Mouse (Mus musculus): ENCODE measurements around the gene Calr4. TPM values are rescaled to one million over a fixed set of nuclear protein-coding genes. Genes with fewer than 3 reads are reported as not detected.

Gene Calr4
- polyA plus RNA-seq, 1 experiment from 2014 or later: 0.66 TPM

DNA sequence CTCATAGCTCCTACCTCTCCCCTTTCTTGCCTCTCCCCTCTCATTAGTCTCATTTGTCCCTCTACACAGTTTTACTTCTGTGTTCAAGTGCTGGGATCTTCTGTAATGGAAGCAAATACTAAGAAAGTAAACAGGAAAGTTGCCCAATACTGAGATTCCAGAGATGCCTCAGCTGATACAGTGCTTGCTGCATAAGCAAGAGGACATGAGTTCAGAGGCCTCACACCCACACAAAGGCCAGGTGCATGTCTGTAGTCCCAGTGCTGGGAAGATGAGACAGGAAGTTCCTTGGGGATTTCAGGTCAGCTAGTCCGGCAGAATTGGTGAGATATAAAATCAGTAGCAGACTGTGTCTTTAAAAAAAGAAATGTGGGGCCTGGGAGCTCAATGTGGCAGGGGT lies 29.9 kb upstream of the Calr4 start:
- H3K9ac ChIP-seq (ENCODE audit: low read length): no peak overlapping the region
- H3K4me3 ChIP-seq (ENCODE audit: low read depth, low read length): no peak overlapping the region
- H3K36me3 ChIP-seq (ENCODE audit: control insufficient read depth, insufficient read depth, low read length): no peaks in the 10 kb centered on the region; the same call in 1 of the 2 replicates
- 74% methylated on average over 1 of the region's 1 CpGs for WGBS
- ATAC-seq (no peak), DNase-seq (ENCODE audit: low spot score) (no peak)
- no peak overlapping the region for H3K27ac ChIP-seq (ENCODE audit: low read depth, low read length)
- no peaks in the 10 kb centered on the region for H3K27me3 ChIP-seq (replicated peaks; ENCODE audit: control insufficient read depth, insufficient read depth, low read length)
- peaks cover 7% of the 10 kb centered on the region; the same call in 1 of the 2 replicates for H3K4me1 ChIP-seq (ENCODE audit: control insufficient read depth, insufficient read depth, low read length)
- no peaks in the 10 kb centered on the region for H3K9me3 ChIP-seq (replicated peaks; ENCODE audit: control insufficient read depth, low read length)
- no peak overlapping the region for H3K4me2 ChIP-seq (ENCODE audit: low read length)

DNA sequence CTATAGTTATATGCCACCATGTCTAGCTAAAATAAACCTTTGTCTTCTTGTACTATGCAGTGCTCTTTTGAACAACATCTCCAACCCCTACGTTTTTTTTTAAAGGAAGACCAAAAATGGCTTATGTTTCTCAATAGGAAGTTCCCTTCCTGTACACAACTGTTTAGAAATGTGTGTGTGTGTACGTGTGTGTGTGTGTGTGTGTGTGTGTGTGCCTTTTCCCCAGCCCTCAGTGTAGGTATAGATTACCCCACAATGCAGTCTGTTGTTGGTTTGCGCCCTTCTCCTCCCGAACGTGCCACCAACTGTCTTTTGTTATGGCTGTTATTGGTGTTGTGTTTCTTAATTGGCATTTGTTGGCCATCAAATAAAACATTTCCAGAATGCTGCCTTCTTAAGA lies 26.8 kb upstream of the Calr4 start:
- no peak for ATAC-seq
- H3K4me3 ChIP-seq (ENCODE audit: low read depth, low read length): no peak overlapping the region
- no peaks in the 10 kb centered on the region for H3K27me3 ChIP-seq (replicated peaks; ENCODE audit: control insufficient read depth, insufficient read depth, low read length)
- no peak overlapping the region for H3K4me2 ChIP-seq (ENCODE audit: low read length)
- H3K36me3 ChIP-seq (ENCODE audit: control insufficient read depth, insufficient read depth, low read length): no peaks in the 10 kb centered on the region
- H3K9me3 ChIP-seq (replicated peaks; ENCODE audit: control insufficient read depth, low read length): no peaks in the 10 kb centered on the region
- no peak overlapping the region for H3K9ac ChIP-seq (ENCODE audit: low read length)
- DNase-seq (ENCODE audit: low spot score): no peak
- no peaks in the 10 kb centered on the region for H3K4me1 ChIP-seq (ENCODE audit: control insufficient read depth, insufficient read depth, low read length)
- no peak overlapping the region for H3K27ac ChIP-seq (ENCODE audit: low read depth, low read length)
- WGBS: 67% methylated on average over 5 of the region's 5 CpGs

DNA sequence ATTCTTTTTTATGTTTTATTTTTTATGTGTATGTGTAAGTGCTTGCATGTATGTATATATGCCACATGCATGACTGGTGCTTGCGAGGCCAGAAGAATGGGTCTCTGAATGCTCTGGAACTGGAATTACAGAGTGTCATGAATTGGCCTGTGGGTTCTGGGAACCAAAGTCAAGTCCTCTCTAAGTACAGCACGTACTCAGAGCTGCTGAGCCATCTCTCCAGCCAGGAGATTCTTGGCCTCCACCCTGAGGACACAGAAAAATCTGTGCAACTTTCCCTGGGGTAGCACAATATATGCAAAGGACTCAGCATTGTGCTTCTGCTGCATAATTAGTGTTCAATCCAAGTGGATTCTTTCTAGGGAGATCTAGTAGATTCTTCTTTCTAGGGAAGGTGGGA lies 24.0 kb upstream of the Calr4 start:
- no peak overlapping the region for H3K4me2 ChIP-seq (ENCODE audit: low read length)
- no peaks in the 10 kb centered on the region for H3K4me1 ChIP-seq (ENCODE audit: control insufficient read depth, insufficient read depth, low read length)
- no peaks in the 10 kb centered on the region for H3K36me3 ChIP-seq (ENCODE audit: control insufficient read depth, insufficient read depth, low read length)
- no peak for DNase-seq (ENCODE audit: low spot score)
- no peaks in the 10 kb centered on the region for H3K27me3 ChIP-seq (replicated peaks; ENCODE audit: control insufficient read depth, insufficient read depth, low read length)
- ATAC-seq: no peak
- H3K9ac ChIP-seq (ENCODE audit: low read length): no peak overlapping the region
- no peak overlapping the region for H3K4me3 ChIP-seq (ENCODE audit: low read depth, low read length)
- H3K9me3 ChIP-seq (replicated peaks; ENCODE audit: control insufficient read depth, low read length): no peaks in the 10 kb centered on the region
- WGBS: 78% methylated on average over 2 of the region's 2 CpGs
- no peak overlapping the region for H3K27ac ChIP-seq (ENCODE audit: low read depth, low read length)

GRCm38 (mm10) chr4:109210881-109211280 lies 23.4 kb upstream of the Calr4 start:
- 69% methylated on average over 4 of the region's 4 CpGs for WGBS
- no peak for DNase-seq (ENCODE audit: low spot score)
- ATAC-seq: no peak
- Histone ChIP-seq H3K27ac (ENCODE audit: low read depth, low read length) (no peak overlapping the region), H3K9ac (ENCODE audit: low read length) (no peak overlapping the region), H3K4me3 (ENCODE audit: low read depth, low read length) (no peak overlapping the region), H3K27me3 (replicated peaks; ENCODE audit: control insufficient read depth, insufficient read depth, low read length) (no peaks in the 10 kb centered on the region), H3K4me1 (ENCODE audit: control insufficient read depth, insufficient read depth, low read length) (no peaks in the 10 kb centered on the region), H3K4me2 (ENCODE audit: low read length) (no peak overlapping the region), H3K36me3 (ENCODE audit: control insufficient read depth, insufficient read depth, low read length) (no peaks in the 10 kb centered on the region), H3K9me3 (replicated peaks; ENCODE audit: control insufficient read depth, low read length) (no peaks in the 10 kb centered on the region)

DNA sequence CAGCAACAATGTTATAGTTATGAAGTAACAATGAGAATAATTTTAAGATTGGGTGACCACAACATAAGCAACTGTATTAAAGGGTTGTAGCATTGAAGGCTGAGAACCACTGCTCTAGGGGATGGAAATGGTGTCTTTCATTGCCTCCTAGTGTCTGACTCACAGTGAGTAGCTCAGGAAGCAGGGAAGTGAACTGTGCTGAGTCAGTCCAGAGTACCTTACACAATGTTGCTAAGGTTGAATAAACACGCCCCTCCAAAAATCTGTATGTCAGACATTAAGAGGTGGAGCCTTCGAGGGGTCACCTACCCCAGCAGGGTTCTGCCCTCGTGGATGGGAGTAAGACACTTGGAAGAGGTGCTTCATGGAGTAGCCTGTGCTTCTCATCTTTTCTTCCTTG lies 20.3 kb upstream of the Calr4 start:
- WGBS: 81% methylated on average over 3 of the region's 3 CpGs

GRCm38 (mm10) chr4:109218008-109218407 lies 16.3 kb upstream of the Calr4 start:
- Histone ChIP-seq H3K36me3 (ENCODE audit: control insufficient read depth, insufficient read depth, low read length) (no peaks in the 10 kb centered on the region), H3K9me3 (replicated peaks; ENCODE audit: control insufficient read depth, low read length) (no peaks in the 10 kb centered on the region), H3K4me1 (ENCODE audit: control insufficient read depth, insufficient read depth, low read length) (no peaks in the 10 kb centered on the region), H3K4me3 (ENCODE audit: low read depth, low read length) (no peak overlapping the region), H3K9ac (ENCODE audit: low read length) (no peak overlapping the region), H3K27ac (ENCODE audit: low read depth, low read length) (no peak overlapping the region), H3K27me3 (replicated peaks; ENCODE audit: control insufficient read depth, insufficient read depth, low read length) (no peaks in the 10 kb centered on the region), H3K4me2 (ENCODE audit: low read length) (no peak overlapping the region)
- no peak for DNase-seq (ENCODE audit: low spot score)
- WGBS: 83% methylated on average over 7 of the region's 7 CpGs
- no peak for ATAC-seq

More for the DNA sequence above, 20.3 kb upstream of the Calr4 start:
- no peak overlapping the region for H3K27ac ChIP-seq (ENCODE audit: low read depth, low read length)
- H3K9me3 ChIP-seq (replicated peaks; ENCODE audit: control insufficient read depth, low read length): no peaks in the 10 kb centered on the region
- H3K4me1 ChIP-seq (ENCODE audit: control insufficient read depth, insufficient read depth, low read length): no peaks in the 10 kb centered on the region
- H3K4me3 ChIP-seq (ENCODE audit: low read depth, low read length): no peak overlapping the region
- H3K27me3 ChIP-seq (replicated peaks; ENCODE audit: control insufficient read depth, insufficient read depth, low read length): no peaks in the 10 kb centered on the region
- no peak overlapping the region for H3K9ac ChIP-seq (ENCODE audit: low read length)
- ATAC-seq (no peak), DNase-seq (ENCODE audit: low spot score) (no peak)
- H3K36me3 ChIP-seq (ENCODE audit: control insufficient read depth, insufficient read depth, low read length): no peaks in the 10 kb centered on the region
- H3K4me2 ChIP-seq (ENCODE audit: low read length): no peak overlapping the region

DNA sequence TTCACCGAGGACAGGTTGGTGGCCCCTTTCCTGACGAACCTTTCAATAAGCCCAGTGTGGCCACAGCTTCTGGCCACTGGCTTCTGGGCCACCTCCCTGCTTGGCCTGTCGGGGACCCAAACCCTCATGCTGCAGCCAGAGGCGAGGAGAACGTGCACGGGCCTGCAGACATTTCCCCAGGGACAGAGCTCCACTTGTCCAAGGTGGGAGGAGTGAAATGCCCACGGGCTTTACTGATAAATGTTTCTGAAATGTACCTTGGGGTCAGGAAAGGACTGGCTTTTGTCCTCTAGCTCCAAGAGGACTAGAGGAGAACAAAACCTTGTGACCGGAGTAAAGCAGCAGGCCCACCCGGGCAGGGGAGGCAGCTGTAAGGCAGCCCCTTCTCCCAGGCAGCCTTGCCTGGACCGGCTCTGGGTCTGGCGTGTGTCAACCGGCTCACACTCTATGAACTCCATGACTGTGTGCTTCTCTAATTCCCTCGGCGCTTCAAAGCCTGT lies 13.8 kb upstream of the Calr4 start:
- Histone ChIP-seq H3K36me3 (ENCODE audit: control insufficient read depth, insufficient read depth, low read length) (no peaks in the 10 kb centered on the region), H3K9ac (ENCODE audit: low read length) (no peak overlapping the region), H3K4me2 (ENCODE audit: low read length) (no peak overlapping the region), H3K4me1 (ENCODE audit: control insufficient read depth, insufficient read depth, low read length) (peaks cover 11% of the 10 kb centered on the region; the same call in 1 of the 2 replicates), H3K27me3 (replicated peaks; ENCODE audit: control insufficient read depth, insufficient read depth, low read length) (no peaks in the 10 kb centered on the region), H3K27ac (ENCODE audit: low read depth, low read length) (no peak overlapping the region), H3K9me3 (replicated peaks; ENCODE audit: control insufficient read depth, low read length) (no peaks in the 10 kb centered on the region), H3K4me3 (ENCODE audit: low read depth, low read length) (no peak overlapping the region)
- WGBS: 80% methylated on average over 14 of the region's 14 CpGs
- ATAC-seq: no peak
- DNase-seq (ENCODE audit: low spot score): no peak

- Histone ChIP-seq H3K9me3 (replicated peaks; ENCODE audit: control insufficient read depth, low read length) (no peaks in the 10 kb centered on the region), H3K27me3 (replicated peaks; ENCODE audit: control insufficient read depth, insufficient read depth, low read length) (no peaks in the 10 kb centered on the region), H3K36me3 (ENCODE audit: control insufficient read depth, insufficient read depth, low read length) (no peaks in the 10 kb centered on the region), H3K4me2 (ENCODE audit: low read length) (no peak overlapping the region), H3K4me3 (ENCODE audit: low read depth, low read length) (no peak overlapping the region), H3K27ac (ENCODE audit: low read depth, low read length) (no peak overlapping the region), H3K4me1 (ENCODE audit: control insufficient read depth, insufficient read depth, low read length) (peaks cover 13% of the 10 kb centered on the region), H3K9ac (ENCODE audit: low read length) (no peak overlapping the region)
- 88% methylated on average over 3 of the region's 3 CpGs for WGBS
- DNase-seq (ENCODE audit: low spot score): no peak
- ATAC-seq: no peak
Measured at GRCm38 (mm10) chr4:109222001-109222400, 12.3 kb upstream of the Calr4 start.

DNA sequence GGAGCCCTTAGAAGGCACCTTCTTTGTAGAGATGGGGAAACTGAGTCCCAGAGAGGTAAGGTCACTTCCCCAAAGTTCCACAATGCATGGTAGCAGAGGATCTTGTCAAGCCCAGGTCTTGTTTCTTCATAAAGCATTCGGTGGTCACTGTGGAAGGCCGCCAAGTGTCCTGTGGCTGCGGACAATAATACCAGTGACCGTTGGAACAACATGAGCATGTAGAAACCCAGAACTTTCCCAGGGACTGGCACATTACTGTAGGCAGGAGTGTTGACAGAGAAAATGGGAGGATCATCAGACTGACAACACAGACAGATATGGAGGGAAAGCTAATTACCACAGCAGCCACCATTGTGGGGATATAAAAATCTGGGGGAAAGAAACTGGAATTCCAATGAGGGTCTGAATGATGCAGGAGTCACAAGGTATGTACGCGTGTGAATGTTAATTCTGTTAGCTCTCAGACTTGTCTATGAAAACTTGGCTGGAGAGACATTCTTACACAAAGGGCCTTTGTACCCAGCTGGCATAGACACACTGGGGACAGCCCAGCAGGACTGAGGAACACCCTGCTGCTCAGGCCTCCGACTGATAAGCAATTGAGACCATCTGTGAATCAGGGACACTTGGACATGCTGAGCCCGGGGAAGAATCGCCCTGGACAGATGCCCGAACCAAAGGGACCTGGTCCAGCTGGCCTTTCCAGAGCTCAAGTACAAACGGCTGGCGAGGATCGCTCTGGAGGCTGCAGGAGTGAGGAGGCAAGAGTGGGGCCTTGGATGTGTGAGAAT lies 9.3 kb upstream of the Calr4 start:
- H3K27ac ChIP-seq (ENCODE audit: low read depth, low read length): peak overlapping the region; percentile 82
- ATAC-seq: peak; percentile 95
- H3K4me3 ChIP-seq (ENCODE audit: low read depth, low read length): no peak overlapping the region
- DNase-seq (ENCODE audit: low spot score): peak; percentile 92
- H3K4me1 ChIP-seq (ENCODE audit: control insufficient read depth, insufficient read depth, low read length): peaks cover 13% of the 10 kb centered on the region
- 21% methylated on average over 13 of the region's 13 CpGs for WGBS
- no peaks in the 10 kb centered on the region for H3K9me3 ChIP-seq (replicated peaks; ENCODE audit: control insufficient read depth, low read length)
- H3K27me3 ChIP-seq (replicated peaks; ENCODE audit: control insufficient read depth, insufficient read depth, low read length): no peaks in the 10 kb centered on the region
- no peak overlapping the region for H3K9ac ChIP-seq (ENCODE audit: low read length)
- H3K36me3 ChIP-seq (ENCODE audit: control insufficient read depth, insufficient read depth, low read length): no peaks in the 10 kb centered on the region
- peak overlapping the region; percentile 4; the same call in 1 of the 2 replicates for H3K4me2 ChIP-seq (ENCODE audit: low read length)

Measured in forebrain, embryonic 14.5 days (tissue).